Mouse (Mus musculus) heart, postnatal 0 days (tissue): ENCODE results near the gene Wdr95. TPM values are rescaled to one million over a fixed set of nuclear protein-coding genes. Genes with fewer than 3 reads are reported as not detected.
A peak's percentile ranks its signal among the peaks of the same experiment; 100 is the strongest.

Experiments
- ATAC-seq: fragments of 200-750 bp; cut with Nextera tagmentation; 2 replicates; pipeline ENCODE4 v1.8.0; 2017; ENCODE audit warnings: low read depth, moderate number of reproducible peaks, moderate library complexity; ENCODE audit not compliant: insufficient read depth
- DNase-seq: peaks from one replicate; pipeline ENCODE4 v3.0.0-alpha.2; 2016; ENCODE audit warnings: low spot score
- H3K27ac ChIP-seq: fragments of 300-500 bp; sonication (generic); 2 replicates; pipeline ENCODE4 v1.5.1; 2014; ENCODE audit warnings: low read depth, mild to moderate bottlenecking
- H3K27me3 ChIP-seq: fragments of 300-500 bp; sonication (generic); 2 replicates; pipeline ENCODE4 v1.6.1; 2014; ENCODE audit warnings: low read length, mixed read lengths; ENCODE audit not compliant: control insufficient read depth, insufficient read depth
- H3K36me3 ChIP-seq: fragments of 300-500 bp; sonication (generic); replicated peaks from 2 replicates; pipeline ENCODE4 v1.6.1; 2014; ENCODE audit warnings: low read length, mixed read lengths; ENCODE audit not compliant: control insufficient read depth, insufficient read depth
- H3K4me1 ChIP-seq: fragments of 300-500 bp; sonication (generic); 2 replicates; pipeline ENCODE4 v1.6.1; 2014; ENCODE audit warnings: antibody characterized with exemption; ENCODE audit not compliant: control insufficient read depth, insufficient read depth
- H3K4me2 ChIP-seq: fragments of 300-500 bp; sonication (generic); 2 replicates; pipeline ENCODE4 v1.6.1; 2014; ENCODE audit warnings: low read depth, mild to moderate bottlenecking, low read length, moderate library complexity
- H3K4me3 ChIP-seq: fragments of 300-500 bp; sonication (generic); 2 replicates; pipeline ENCODE4 v1.5.1; 2014; ENCODE audit warnings: low read depth, low read length
- H3K9ac ChIP-seq: fragments of 300-500 bp; sonication (generic); replicated peaks from 2 replicates; pipeline ENCODE4 v1.6.1; 2014; ENCODE audit warnings: low read depth, low read length, mixed read lengths
- H3K9me3 ChIP-seq: fragments of 300-500 bp; sonication (generic); replicated peaks from 2 replicates; pipeline ENCODE4 v1.6.1; 2016; ENCODE audit warnings: low read length; ENCODE audit not compliant: control insufficient read depth
- CTCF ChIP-seq: IDR thresholded peaks from 2 replicates; pipeline ENCODE4 v1.5.1; 2016; ENCODE audit warnings: antibody characterized with exemption, control low read depth, low read depth
- EP300 ChIP-seq: IDR thresholded peaks from 2 replicates; pipeline ENCODE4 v1.6.1; 2016; ENCODE audit warnings: antibody characterized with exemption, low read depth
- WGBS: fragments of 180-500 bp; shearing (Covaris S2); extraction: QIAGEN DNeasy Blood & Tissue Kit; methylation state at CpG from one replicate; pipeline ENCODE4 v1.1.7; 2014; 5-methylcytosine and 5-hydroxymethylcytosine counted together
- polyA plus RNA-seq: library from polyadenylated mRNA; unstranded; fragments of >200 nt; fragmentation: Nextera tagmentation; extraction: Ambion mirVana; gene quantifications from 2 replicates; pipeline ENCODE4 v1.2.1, GENCODE M21; 2015
- total RNA-seq: library from RNA; depleted of rRNA; stranded (reverse); fragments of >200 nt; gene quantifications from 2 replicates; pipeline ENCODE4 v1.2.3, GENCODE M21; 2014; ENCODE audit warnings: low replicate concordance

Gene Wdr95
- total and polyA plus RNA-seq, 2 experiments from 2014 or later: 0.19 TPM; not detected in 1

DNA sequence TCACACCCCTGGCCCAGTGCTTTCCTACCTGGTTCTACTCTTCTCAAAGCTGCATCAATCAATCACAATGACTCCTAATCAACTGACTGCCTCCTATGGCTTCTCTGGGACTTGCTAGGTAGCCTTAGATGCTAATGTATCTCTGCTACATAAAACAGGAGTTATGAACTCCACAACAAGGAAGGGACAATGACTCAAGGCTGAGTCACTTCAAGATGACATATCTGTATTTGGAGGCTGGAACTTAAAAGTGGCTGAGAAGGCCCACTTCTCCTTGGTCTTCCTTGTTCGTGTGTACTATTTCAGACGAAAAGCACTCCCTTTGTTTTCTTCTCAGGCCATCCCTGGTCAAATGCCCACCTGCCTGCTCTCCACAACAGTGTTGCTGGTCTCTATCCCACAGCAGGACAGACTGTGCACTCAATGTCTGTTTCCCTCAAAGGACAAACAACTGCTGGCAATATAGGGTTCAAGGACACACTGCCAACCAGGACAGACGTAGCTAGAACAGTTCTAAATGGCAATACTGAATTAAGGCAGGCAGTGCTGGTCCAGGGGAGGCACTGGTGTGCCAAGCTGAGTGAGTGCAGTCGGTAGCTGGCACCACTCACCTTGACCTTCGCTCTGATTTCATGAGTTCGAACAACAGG lies 89.4 kb downstream of the Wdr95 start:
- no peak for TF ChIP-seq CTCF
- TF ChIP-seq EP300: no peak
- Histone ChIP-seq H3K27me3 (no peaks in the 10 kb centered on the region), H3K4me2 (no peak overlapping the region), H3K36me3 (peaks cover 51% of the 10 kb centered on the region), H3K9ac (no peak overlapping the region), H3K4me3 (no peak overlapping the region), H3K9me3 (no peaks in the 10 kb centered on the region), H3K4me1 (no peaks in the 10 kb centered on the region), H3K27ac (no peak overlapping the region)
- 83% methylated on average over 6 of the region's 6 CpGs for WGBS
- ATAC-seq (no peak), DNase-seq (no peak)

DNA sequence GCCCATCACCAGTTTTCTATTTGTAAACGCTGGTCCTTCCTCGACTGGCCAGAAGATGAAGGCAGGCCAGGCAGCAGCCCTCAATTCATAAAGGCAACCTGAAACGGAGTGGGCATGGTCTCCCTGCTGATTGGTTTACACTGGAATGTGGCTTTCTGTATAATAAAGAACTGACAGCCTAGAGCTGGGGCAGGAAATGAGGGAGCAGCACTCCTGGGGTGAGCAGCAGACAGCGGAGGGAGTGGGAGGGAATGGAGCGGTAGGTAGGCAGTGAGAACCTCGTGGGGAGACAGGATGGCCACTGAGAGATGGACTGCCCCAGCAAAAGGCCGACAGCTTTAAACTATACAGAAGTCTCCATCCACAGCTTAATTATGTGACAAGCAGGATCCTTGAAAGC lies 93.7 kb downstream of the Wdr95 start:
- Histone ChIP-seq H3K4me1 (no peaks in the 10 kb centered on the region), H3K9me3 (no peaks in the 10 kb centered on the region), H3K27me3 (no peaks in the 10 kb centered on the region), H3K4me3 (no peak overlapping the region), H3K27ac (no peak overlapping the region), H3K9ac (no peak overlapping the region), H3K36me3 (peaks cover 66% of the 10 kb centered on the region), H3K4me2 (no peak overlapping the region)
- no peak for TF ChIP-seq CTCF
- no peak for TF ChIP-seq EP300
- no peak for ATAC-seq
- DNase-seq: no peak
- WGBS: 73% methylated on average over 7 of the region's 7 CpGs

DNA sequence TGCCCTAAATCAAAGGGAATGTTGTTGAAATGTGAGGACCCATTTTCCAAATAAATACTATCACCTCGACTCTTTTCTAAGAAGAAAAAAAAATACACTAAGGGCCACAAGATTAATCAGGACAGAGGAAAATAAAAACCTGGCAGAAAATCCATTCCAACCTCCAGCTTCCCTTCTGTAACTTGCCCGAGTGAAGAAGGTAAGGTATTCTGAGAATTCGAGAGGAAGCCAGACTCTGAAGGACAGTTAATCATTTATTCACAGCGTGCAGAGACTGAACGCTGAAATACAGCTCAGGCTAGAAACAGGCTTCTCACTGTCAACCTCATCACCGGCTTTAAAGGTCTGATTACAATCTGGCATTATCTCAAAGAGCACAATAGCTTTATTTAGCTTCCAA lies 94.2 kb downstream of the Wdr95 start:
- DNase-seq: no peak
- no peak for TF ChIP-seq CTCF
- no peak for TF ChIP-seq EP300

DNA sequence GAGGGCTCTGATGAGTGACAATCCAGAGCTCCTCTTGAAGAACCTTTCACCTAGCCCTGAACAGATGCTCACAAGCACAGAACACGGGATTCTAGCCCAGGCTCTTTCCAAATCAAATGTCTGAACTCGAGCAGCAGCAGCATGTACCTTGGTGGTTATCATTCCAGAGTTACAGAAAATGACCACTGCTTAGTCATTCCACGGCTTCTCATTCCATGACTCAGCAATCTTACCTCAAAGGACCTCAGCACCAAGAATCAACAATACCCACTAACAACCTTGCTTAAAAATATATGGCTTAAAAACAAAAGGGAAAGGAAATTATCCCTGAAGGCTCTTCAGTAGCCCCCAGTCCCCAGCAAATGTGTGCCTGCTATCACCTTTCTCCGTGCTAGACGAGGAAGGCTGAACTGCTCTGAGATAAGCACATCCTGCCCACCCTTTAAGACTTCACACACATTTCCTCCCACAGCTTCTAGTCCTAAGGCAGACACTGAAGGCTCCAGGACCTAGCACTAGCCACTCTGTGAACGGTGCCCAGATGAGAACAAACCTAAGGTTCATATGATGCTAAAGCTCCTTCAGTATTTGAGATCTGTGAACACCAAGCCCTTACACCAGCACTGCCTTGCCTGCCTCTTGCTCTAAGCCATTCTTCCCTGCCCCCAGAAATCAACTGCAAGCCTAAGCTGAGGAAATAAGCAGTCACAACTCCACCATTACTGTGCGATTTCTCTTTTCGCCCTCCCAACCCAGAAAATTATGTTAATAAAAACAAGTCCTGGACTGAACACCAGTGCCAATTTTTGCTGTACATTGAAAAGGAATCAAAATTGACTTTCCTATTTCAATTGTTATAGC lies 95.6 kb downstream of the Wdr95 start:
- no peak for ATAC-seq
- H3K36me3 ChIP-seq: peaks cover 64% of the 10 kb centered on the region
- no peaks in the 10 kb centered on the region for H3K4me1 ChIP-seq
- no peak overlapping the region for H3K4me2 ChIP-seq
- peak; percentile 10 for DNase-seq
- TF ChIP-seq CTCF (no peak), EP300 (no peak)
- no peak overlapping the region for H3K4me3 ChIP-seq
- H3K27ac ChIP-seq: no peak overlapping the region
- no peak overlapping the region for H3K9ac ChIP-seq
- no peaks in the 10 kb centered on the region for H3K27me3 ChIP-seq
- 53% methylated on average over 8 of the region's 8 CpGs for WGBS
- no peaks in the 10 kb centered on the region for H3K9me3 ChIP-seq

More for the DNA sequence above, 94.2 kb downstream of the Wdr95 start:
- Histone ChIP-seq H3K9ac (no peak overlapping the region), H3K4me1 (no peaks in the 10 kb centered on the region), H3K4me3 (no peak overlapping the region), H3K4me2 (no peak overlapping the region), H3K9me3 (no peaks in the 10 kb centered on the region), H3K27me3 (no peaks in the 10 kb centered on the region), H3K36me3 (peaks cover 66% of the 10 kb centered on the region), H3K27ac (no peak overlapping the region)
- ATAC-seq: no peak
- 53% methylated on average over 6 of the region's 6 CpGs for WGBS

DNA sequence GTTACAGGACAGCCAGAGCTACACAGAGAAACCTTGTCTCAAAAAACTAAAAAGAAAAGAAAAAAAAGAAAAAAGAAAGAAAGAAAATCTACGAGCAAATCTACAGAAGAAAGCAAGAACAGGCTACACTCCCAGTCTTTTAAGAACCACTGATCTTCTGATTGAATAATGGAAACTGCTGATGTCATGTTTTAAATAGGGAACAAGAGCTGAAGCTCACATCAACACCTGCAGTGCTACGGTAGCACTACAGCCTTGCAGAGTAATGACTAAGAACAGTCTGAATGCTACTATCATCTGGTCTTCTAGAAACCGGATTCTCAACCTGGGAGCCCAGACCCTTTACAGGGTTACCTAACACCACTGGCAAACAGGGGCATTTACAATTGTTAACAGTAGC lies 97.1 kb downstream of the Wdr95 start:
- DNase-seq (no peak), ATAC-seq (no peak)
- Histone ChIP-seq H3K4me3 (no peak overlapping the region), H3K9ac (no peak overlapping the region), H3K4me1 (no peaks in the 10 kb centered on the region), H3K9me3 (no peaks in the 10 kb centered on the region), H3K4me2 (no peak overlapping the region), H3K27me3 (no peaks in the 10 kb centered on the region), H3K27ac (no peak overlapping the region), H3K36me3 (peaks cover 65% of the 10 kb centered on the region)
- TF ChIP-seq EP300: no peak
- TF ChIP-seq CTCF: no peak
- WGBS: 65% methylated on average over 3 of the region's 3 CpGs
